Mouse (Mus musculus): Measurements from ENCODE around the gene Oaf. TPM values are rescaled to one million over a fixed set of nuclear protein-coding genes. Genes with fewer than 3 reads are reported as not detected.

The Oaf gene
- polyA plus RNA-seq (2012; rRNA removed), result 10.2 and 10.8 TPM in 2 replicates

DNA sequence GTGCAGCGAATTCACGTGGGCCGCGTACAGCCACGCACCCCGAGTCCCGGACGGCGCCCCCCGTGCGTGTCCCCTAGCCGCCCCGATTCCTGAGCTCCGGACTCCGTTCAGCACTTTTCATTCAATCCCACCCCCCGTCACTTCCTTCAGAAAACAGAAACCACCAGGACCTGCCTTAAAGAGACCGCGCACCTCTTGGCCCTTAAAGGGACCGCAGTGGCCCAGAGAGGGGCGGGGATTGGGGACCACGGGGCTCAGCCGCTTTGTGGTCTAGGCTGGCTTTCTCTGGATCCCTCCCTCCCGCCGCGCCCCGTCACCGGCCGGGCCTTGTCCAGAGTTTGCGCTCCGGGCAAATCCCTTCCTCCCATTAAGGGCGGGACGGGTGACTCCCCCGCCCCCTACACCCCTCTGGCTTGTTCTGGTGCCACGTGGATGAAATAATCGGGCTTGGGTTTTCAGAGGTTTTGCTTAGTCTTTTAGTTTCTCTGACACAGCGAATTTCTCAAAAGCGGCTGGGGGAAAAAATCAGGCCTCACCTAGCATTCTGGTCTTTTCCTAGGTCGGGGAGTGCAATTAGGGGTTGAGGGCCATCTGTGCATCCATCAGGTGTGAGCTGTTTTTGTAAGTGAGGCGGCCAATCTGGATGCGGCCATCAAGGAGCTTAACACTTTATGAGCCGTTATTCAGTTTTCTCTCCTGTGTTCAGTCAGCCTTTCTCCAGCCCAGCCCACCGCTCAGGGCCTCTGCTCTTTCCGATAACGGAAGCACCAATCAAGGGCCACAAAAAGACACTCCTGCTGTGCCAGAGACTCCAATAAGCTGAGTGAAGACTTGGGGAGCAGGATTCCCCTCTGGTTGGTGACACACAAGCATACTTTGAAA lies at the start of gene Oaf:
Gene Oaf (minus strand): TSS at position 200 of the 882 bp plus-strand sequence.
- peaks cover 43% of the 10 kb centered on the region for H3K4me1 ChIP-seq (replicated peaks; ENCODE audit: control insufficient read depth, insufficient read depth, low read length)
- DNase-seq, result peak; percentile 36
- no peaks in the 10 kb centered on the region for H3K36me3 ChIP-seq (ENCODE audit: control insufficient read depth, insufficient read depth, low read length)
- WGBS, result 4% methylated on average over 44 of the region's 44 CpGs
- TF ChIP-seq CTCF (IDR thresholded peaks at IDR 0.05; ENCODE audit: borderline replicate concordance, control insufficient read depth, extremely low read depth, insufficient read depth, low read length, poor library complexity), result no peak
- no peak for TF ChIP-seq POLR2A (IDR thresholded peaks at IDR 0.05; ENCODE audit: control insufficient read depth, extremely low read depth, insufficient read depth, low read length, poor library complexity)
- H3K27me3 ChIP-seq (ENCODE audit: control insufficient read depth, insufficient read depth, low read length), result no peaks in the 10 kb centered on the region
- H3K27ac ChIP-seq (ENCODE audit: control insufficient read depth, insufficient read depth, low read length), result no peak within 1 kb of the TSS
- H3K4me3 ChIP-seq (ENCODE audit: control insufficient read depth, insufficient read depth, low read length), result peak within 1 kb of the TSS; percentile 43

DNA sequence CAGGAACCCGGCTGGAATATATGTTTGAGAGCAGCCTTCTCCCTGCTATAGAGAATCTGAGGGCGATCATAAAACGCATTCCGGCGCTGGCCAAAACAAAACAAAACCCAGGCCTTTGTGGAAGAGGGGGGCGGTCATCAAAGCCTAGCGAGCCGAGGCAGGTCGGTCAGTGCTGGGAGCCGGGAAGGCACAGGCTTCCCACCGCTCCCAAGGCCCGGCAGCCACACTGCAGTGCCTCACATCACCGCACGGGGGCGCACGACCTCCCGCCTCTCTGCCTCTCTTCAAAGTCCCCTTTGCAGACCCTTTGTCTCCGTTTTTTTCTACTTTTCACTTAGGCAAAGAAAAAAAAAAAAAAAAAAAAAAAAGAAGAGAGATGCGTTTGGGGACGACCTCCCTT lies 47.2 kb upstream of the Oaf start:
- no peaks in the 10 kb centered on the region for H3K36me3 ChIP-seq (ENCODE audit: control insufficient read depth, insufficient read depth, low read length)
- TF ChIP-seq POLR2A (IDR thresholded peaks at IDR 0.05; ENCODE audit: control insufficient read depth, extremely low read depth, insufficient read depth, low read length, poor library complexity) (no peak), CTCF (IDR thresholded peaks at IDR 0.05; ENCODE audit: borderline replicate concordance, control insufficient read depth, extremely low read depth, insufficient read depth, low read length, poor library complexity) (peak; percentile 88)
- H3K27ac ChIP-seq (ENCODE audit: control insufficient read depth, insufficient read depth, low read length), result no peak overlapping the region
- WGBS, result 11% methylated on average over 20 of the region's 20 CpGs
- no peak overlapping the region for H3K4me3 ChIP-seq (ENCODE audit: control insufficient read depth, insufficient read depth, low read length)
- peak; percentile 65 for DNase-seq
- no peaks in the 10 kb centered on the region for H3K27me3 ChIP-seq (ENCODE audit: control insufficient read depth, insufficient read depth, low read length)
- H3K4me1 ChIP-seq (replicated peaks; ENCODE audit: control insufficient read depth, insufficient read depth, low read length), result no peaks in the 10 kb centered on the region

DNA sequence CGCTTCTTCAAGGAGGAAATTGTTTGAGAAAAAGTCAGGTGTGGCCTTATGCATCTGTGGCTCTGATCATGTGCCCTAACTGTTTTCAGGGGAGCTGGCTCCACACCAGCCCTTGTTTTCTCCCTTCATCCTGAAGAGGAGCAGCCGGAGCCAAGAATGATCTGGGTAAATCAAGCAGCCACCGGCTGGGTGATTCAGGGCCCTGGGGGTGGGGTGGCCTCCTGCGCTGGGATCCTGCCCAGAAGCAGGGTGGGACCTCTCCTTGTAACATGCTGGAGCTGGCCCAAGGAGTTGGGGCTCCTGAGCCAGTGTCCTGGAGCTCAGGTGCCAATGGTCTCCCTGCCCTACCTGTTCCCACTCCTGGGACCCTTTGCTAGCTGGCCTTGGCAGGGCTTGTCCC lies 45.6 kb upstream of the Oaf start:
- H3K27me3 ChIP-seq (ENCODE audit: control insufficient read depth, insufficient read depth, low read length), result no peaks in the 10 kb centered on the region
- DNase-seq, result no peak
- no peak overlapping the region for H3K27ac ChIP-seq (ENCODE audit: control insufficient read depth, insufficient read depth, low read length)
- 92% methylated on average over 4 of the region's 4 CpGs for WGBS
- no peak overlapping the region for H3K4me3 ChIP-seq (ENCODE audit: control insufficient read depth, insufficient read depth, low read length)
- H3K4me1 ChIP-seq (replicated peaks; ENCODE audit: control insufficient read depth, insufficient read depth, low read length), result no peaks in the 10 kb centered on the region
- TF ChIP-seq CTCF (IDR thresholded peaks at IDR 0.05; ENCODE audit: borderline replicate concordance, control insufficient read depth, extremely low read depth, insufficient read depth, low read length, poor library complexity), result no peak
- TF ChIP-seq POLR2A (IDR thresholded peaks at IDR 0.05; ENCODE audit: control insufficient read depth, extremely low read depth, insufficient read depth, low read length, poor library complexity), result no peak
- no peaks in the 10 kb centered on the region for H3K36me3 ChIP-seq (ENCODE audit: control insufficient read depth, insufficient read depth, low read length)

DNA sequence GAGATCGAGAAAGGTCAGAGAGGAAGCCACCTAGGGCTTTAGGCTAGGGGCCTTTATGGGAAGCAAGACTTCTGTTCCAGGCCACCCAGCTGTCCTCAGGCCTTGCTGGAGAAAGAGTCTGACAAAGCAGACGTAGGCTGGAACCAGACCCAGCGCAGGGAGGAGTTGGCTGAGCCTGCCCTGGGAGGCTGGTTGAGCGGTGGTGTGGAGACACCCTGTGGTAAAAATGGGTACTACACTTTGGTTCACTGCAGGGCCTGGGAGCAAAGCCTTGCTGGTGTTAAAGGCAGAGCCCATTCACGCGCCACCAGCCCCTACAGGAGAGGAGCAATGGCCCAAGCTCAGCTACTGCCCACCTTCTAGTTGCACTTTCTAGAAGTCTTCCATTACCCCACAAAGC lies 44.6 kb upstream of the Oaf start:
- Histone ChIP-seq H3K4me1 (replicated peaks; ENCODE audit: control insufficient read depth, insufficient read depth, low read length) (no peaks in the 10 kb centered on the region), H3K36me3 (ENCODE audit: control insufficient read depth, insufficient read depth, low read length) (no peaks in the 10 kb centered on the region), H3K27ac (ENCODE audit: control insufficient read depth, insufficient read depth, low read length) (no peak overlapping the region), H3K4me3 (ENCODE audit: control insufficient read depth, insufficient read depth, low read length) (no peak overlapping the region), H3K27me3 (ENCODE audit: control insufficient read depth, insufficient read depth, low read length) (no peaks in the 10 kb centered on the region)
- TF ChIP-seq CTCF (IDR thresholded peaks at IDR 0.05; ENCODE audit: borderline replicate concordance, control insufficient read depth, extremely low read depth, insufficient read depth, low read length, poor library complexity) (peak; percentile 88), POLR2A (IDR thresholded peaks at IDR 0.05; ENCODE audit: control insufficient read depth, extremely low read depth, insufficient read depth, low read length, poor library complexity) (no peak)
- WGBS, result 19% methylated on average over 6 of the region's 6 CpGs
- DNase-seq, result peak; percentile 70

DNA sequence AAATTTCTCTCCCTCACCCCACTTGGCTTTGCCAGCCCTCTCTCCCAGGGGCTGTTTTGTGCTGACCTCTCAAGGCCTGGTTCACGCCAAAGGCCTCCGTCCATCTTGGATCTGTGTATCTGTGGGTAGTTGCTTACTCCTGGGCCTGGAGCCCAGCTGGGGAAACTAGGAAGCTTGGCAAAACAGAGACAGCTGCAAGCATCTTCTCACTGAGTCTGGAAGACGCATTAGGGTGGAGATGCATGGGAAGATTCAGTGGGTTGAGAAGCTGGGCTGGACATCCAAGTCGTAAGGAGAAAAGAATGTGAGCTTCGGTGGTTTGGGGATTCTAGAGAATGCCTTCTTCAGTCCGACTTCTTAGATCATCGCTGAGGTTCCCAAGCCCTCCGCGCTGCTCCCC lies 34.0 kb upstream of the Oaf start:
- DNase-seq, result no peak
- no peak overlapping the region for H3K4me3 ChIP-seq (ENCODE audit: control insufficient read depth, insufficient read depth, low read length)
- TF ChIP-seq CTCF (IDR thresholded peaks at IDR 0.05; ENCODE audit: borderline replicate concordance, control insufficient read depth, extremely low read depth, insufficient read depth, low read length, poor library complexity), result no peak
- TF ChIP-seq POLR2A (IDR thresholded peaks at IDR 0.05; ENCODE audit: control insufficient read depth, extremely low read depth, insufficient read depth, low read length, poor library complexity), result no peak
- WGBS, result 89% methylated on average over 9 of the region's 9 CpGs
- H3K27ac ChIP-seq (ENCODE audit: control insufficient read depth, insufficient read depth, low read length), result no peak overlapping the region
- no peaks in the 10 kb centered on the region for H3K36me3 ChIP-seq (ENCODE audit: control insufficient read depth, insufficient read depth, low read length)
- no peaks in the 10 kb centered on the region; the same call in 1 of the 2 replicates for H3K4me1 ChIP-seq (replicated peaks; ENCODE audit: control insufficient read depth, insufficient read depth, low read length)
- peaks cover 5% of the 10 kb centered on the region; the same call in 1 of the 2 replicates for H3K27me3 ChIP-seq (ENCODE audit: control insufficient read depth, insufficient read depth, low read length)

DNA sequence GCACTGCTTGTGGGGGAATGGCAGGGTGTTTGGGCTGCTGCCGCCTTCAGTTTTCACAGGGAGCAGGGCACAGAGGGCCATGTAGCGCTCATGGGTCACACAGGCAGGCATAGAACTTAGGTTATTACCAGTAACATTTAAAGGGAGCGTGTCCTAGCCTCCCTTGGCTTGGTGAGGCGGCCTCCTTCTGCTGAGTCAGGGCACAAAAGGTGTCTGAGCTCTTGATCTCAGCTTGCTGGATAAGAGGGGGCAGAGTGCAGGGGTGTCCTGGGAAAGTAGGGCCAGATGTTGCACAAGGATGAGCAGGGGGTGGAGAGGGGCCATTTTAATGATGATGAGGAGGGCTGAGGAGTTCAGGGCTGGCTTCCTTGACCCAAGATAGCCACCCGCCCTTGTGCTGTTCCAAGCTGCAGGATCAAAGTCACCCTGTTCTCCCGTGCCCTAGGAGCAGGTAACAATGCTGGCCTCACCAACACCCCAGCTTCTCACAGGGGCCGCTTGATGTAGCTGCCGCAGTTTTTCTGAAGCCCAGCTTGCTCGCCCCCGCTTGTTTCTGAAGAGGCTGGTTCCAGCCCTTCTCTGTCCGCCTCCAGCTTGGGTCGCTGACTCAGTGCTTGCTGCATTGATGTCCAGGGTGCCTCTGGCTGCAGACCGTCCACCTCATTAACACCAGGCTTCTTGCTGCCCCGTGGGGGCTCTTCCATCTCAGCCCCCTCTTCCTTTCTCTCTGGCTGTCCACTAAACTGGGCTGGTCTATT lies 32.2 kb upstream of the Oaf start:
- no peak for DNase-seq
- peaks cover 5% of the 10 kb centered on the region; the same call in 1 of the 2 replicates for H3K27me3 ChIP-seq (ENCODE audit: control insufficient read depth, insufficient read depth, low read length)
- no peak overlapping the region for H3K4me3 ChIP-seq (ENCODE audit: control insufficient read depth, insufficient read depth, low read length)
- WGBS, result 92% methylated on average over 14 of the region's 14 CpGs
- H3K36me3 ChIP-seq (ENCODE audit: control insufficient read depth, insufficient read depth, low read length), result no peaks in the 10 kb centered on the region
- H3K4me1 ChIP-seq (replicated peaks; ENCODE audit: control insufficient read depth, insufficient read depth, low read length), result no peaks in the 10 kb centered on the region; the same call in 1 of the 2 replicates
- no peak overlapping the region for H3K27ac ChIP-seq (ENCODE audit: control insufficient read depth, insufficient read depth, low read length)
- no peak for TF ChIP-seq POLR2A (IDR thresholded peaks at IDR 0.05; ENCODE audit: control insufficient read depth, extremely low read depth, insufficient read depth, low read length, poor library complexity)
- no peak for TF ChIP-seq CTCF (IDR thresholded peaks at IDR 0.05; ENCODE audit: borderline replicate concordance, control insufficient read depth, extremely low read depth, insufficient read depth, low read length, poor library complexity)
